Mouse (Mus musculus): ENCODE measurements at regions not wholly inside any gene's neighbourhood (a gene's known extent, or its start where the extent isn't known, plus 50 kb on each side); places are given as distances from the start of the nearest gene placed in this dataset.

DNA sequence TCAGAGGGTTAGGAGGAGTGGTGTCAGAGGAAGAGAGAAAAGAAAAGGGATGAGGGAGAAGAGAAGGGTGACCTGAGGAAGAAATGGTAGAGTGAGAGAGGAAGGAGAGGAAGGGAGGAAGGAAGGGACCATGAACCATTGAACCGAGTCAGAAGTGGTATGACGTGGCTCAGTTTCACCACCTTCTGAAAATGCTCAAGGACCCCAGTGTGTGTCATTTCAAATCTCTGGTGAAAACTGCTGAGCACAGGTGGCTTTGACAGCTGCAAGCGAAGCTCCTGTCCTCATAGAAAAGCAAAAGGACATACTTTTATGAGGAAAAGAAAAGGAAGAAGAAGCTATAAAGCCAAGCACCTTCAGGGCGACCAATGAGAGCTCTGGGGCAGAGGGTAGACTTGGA is 214.3 kb downstream of the Gm9195 start:
- DNase-seq (ENCODE audit: low spot score), result no peak
- H3K4me1 ChIP-seq (ENCODE audit: insufficient read depth, low read depth, low read length), result no peaks in the 10 kb centered on the region
- peaks cover 23% of the 10 kb centered on the region for H3K9me3 ChIP-seq (replicated peaks)
- ATAC-seq (ENCODE audit: extremely low read depth, insufficient number of reproducible peaks, low FRiP score, poor library complexity, severe bottlenecking), result no peak
- H3K27me3 ChIP-seq (ENCODE audit: insufficient read depth, low read length), result no peaks in the 10 kb centered on the region
- TF ChIP-seq TAL1 (conservative IDR thresholded peaks at IDR 0.05; ENCODE audit: low read depth, low read length) (no peak), CTCF (IDR thresholded peaks at IDR 0.05; ENCODE audit: low read depth, low read length) (no peak), POLR2AphosphoS5 (IDR thresholded peaks at IDR 0.05; ENCODE audit: insufficient replicate concordance, low read depth, low read length) (no peak), GATA1 (IDR thresholded peaks at IDR 0.05; ENCODE audit: borderline replicate concordance, low read length) (no peak), GATA2 (IDR thresholded peaks at IDR 0.05; ENCODE audit: borderline replicate concordance, low read depth, low read length) (no peak)
- H3K36me3 ChIP-seq (replicated peaks), result no peaks in the 10 kb centered on the region
- H3K4me3 ChIP-seq (ENCODE audit: low read depth, low read length), result no peak overlapping the region

DNA sequence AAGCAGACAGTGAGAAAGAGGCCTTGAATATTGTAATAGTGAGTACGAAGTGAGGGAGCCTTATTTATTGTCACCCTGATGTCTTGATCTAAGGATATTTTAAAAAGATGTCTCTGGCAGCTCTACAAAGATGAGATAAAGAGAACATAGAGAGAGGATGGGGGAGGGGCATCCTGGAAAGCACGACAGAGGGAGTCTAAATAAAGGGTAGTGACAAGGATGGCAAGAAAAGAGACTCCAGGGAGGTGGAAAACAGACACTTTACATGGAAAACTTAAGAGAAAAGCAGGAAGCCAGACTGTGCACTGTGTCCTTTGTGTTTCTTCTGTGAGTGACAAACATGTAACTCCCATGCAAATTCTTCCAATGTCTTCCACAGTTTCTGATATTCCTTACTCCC is 232.4 kb downstream of the Gm9195 start:
- Histone ChIP-seq H3K9me3 (replicated peaks) (peaks cover 9% of the 10 kb centered on the region; the same call in 1 of the 2 replicates), H3K27me3 (ENCODE audit: insufficient read depth, low read length) (no peaks in the 10 kb centered on the region), H3K4me3 (ENCODE audit: low read depth, low read length) (no peak overlapping the region), H3K36me3 (replicated peaks) (no peaks in the 10 kb centered on the region), H3K4me1 (ENCODE audit: insufficient read depth, low read depth, low read length) (no peaks in the 10 kb centered on the region)
- TF ChIP-seq GATA2 (IDR thresholded peaks at IDR 0.05; ENCODE audit: borderline replicate concordance, low read depth, low read length) (no peak), TAL1 (conservative IDR thresholded peaks at IDR 0.05; ENCODE audit: low read depth, low read length) (no peak), CTCF (IDR thresholded peaks at IDR 0.05; ENCODE audit: low read depth, low read length) (no peak), GATA1 (IDR thresholded peaks at IDR 0.05; ENCODE audit: borderline replicate concordance, low read length) (no peak), POLR2AphosphoS5 (IDR thresholded peaks at IDR 0.05; ENCODE audit: insufficient replicate concordance, low read depth, low read length) (no peak)
- ATAC-seq (ENCODE audit: extremely low read depth, insufficient number of reproducible peaks, low FRiP score, poor library complexity, severe bottlenecking) (no peak), DNase-seq (ENCODE audit: low spot score) (no peak)

DNA sequence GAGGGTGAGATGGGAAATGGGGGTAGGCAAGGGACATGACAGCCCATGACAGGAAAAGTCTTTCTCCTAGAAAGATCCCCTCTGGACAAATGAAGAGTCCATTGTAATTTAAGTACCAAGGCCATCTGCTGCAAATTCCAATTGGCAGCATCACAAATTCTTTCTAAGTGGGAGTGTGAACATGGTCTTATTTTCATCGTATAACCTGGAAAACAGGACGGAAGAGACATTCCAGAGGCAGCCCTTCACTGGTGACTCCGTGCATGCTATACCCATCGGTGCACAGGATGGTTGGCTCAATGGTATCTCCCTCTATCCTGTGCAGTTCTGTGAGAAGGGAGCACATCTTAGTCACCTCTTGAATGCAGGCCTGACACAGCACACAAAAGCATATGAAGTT is 249.8 kb downstream of the Gm9195 start:
- H3K36me3 ChIP-seq (replicated peaks), result no peaks in the 10 kb centered on the region

DNA sequence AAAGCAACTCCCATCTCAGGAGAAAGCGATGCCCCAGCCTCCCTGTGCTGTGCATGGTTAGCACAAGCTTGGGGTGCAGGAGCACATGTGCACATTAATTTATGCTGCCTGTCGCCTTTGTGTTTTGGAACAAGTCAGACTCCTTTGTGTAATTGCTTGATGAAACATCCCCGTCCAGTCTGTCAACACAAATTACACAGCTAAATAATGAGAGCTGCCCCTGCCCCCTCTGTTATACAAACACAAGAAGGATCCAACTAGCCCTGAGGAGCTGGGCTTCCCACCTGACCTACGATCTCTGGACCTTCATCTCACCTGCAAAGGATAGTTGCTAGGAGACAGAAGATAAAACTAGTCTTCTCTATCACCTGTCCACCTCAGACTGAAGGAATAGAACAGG is 251.4 kb downstream of the Gm9195 start:
- TF ChIP-seq TAL1 (conservative IDR thresholded peaks at IDR 0.05; ENCODE audit: low read depth, low read length), result no peak
- Histone ChIP-seq H3K4me3 (ENCODE audit: low read depth, low read length) (no peak overlapping the region), H3K36me3 (replicated peaks) (no peaks in the 10 kb centered on the region), H3K9me3 (replicated peaks) (peaks cover 22% of the 10 kb centered on the region), H3K4me1 (ENCODE audit: insufficient read depth, low read depth, low read length) (no peaks in the 10 kb centered on the region), H3K27me3 (ENCODE audit: insufficient read depth, low read length) (no peaks in the 10 kb centered on the region)
- ATAC-seq (ENCODE audit: extremely low read depth, insufficient number of reproducible peaks, low FRiP score, poor library complexity, severe bottlenecking) (no peak), DNase-seq (ENCODE audit: low spot score) (no peak)

More for the DNA sequence above, 249.8 kb downstream of the Gm9195 start:
- no peaks in the 10 kb centered on the region for H3K27me3 ChIP-seq (ENCODE audit: insufficient read depth, low read length)
- ATAC-seq (ENCODE audit: extremely low read depth, insufficient number of reproducible peaks, low FRiP score, poor library complexity, severe bottlenecking) (no peak), DNase-seq (ENCODE audit: low spot score) (no peak)
- peaks cover 24% of the 10 kb centered on the region for H3K9me3 ChIP-seq (replicated peaks)
- H3K4me3 ChIP-seq (ENCODE audit: low read depth, low read length), result no peak overlapping the region
- no peaks in the 10 kb centered on the region for H3K4me1 ChIP-seq (ENCODE audit: insufficient read depth, low read depth, low read length)
- no peak for TF ChIP-seq TAL1 (conservative IDR thresholded peaks at IDR 0.05; ENCODE audit: low read depth, low read length)
- no peak for TF ChIP-seq CTCF (IDR thresholded peaks at IDR 0.05; ENCODE audit: low read depth, low read length)
- no peak for TF ChIP-seq POLR2AphosphoS5 (IDR thresholded peaks at IDR 0.05; ENCODE audit: insufficient replicate concordance, low read depth, low read length)
- TF ChIP-seq GATA1 (IDR thresholded peaks at IDR 0.05; ENCODE audit: borderline replicate concordance, low read length), result no peak
- TF ChIP-seq GATA2 (IDR thresholded peaks at IDR 0.05; ENCODE audit: borderline replicate concordance, low read depth, low read length), result no peak

DNA sequence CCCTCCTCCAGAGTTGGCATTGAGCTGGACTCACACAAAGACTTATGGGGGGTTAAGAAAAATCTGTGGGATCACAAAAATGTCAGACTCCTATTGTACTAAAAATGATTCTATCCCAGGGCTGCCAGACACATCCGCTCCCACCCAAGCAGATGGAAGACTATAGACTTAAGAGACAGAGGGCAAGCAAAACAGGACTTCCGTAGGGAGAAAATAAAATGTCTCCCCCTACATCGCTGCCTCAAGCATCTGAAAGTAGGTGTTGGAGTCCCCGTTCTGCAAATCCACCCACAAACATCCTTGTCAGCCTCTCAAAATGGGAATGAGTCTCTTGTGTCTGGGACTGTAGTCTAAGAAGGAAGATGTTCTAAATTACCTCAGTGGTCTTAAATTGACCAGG is 253.3 kb downstream of the Gm9195 start:
- TF ChIP-seq CTCF (IDR thresholded peaks at IDR 0.05; ENCODE audit: low read depth, low read length), result no peak
- TF ChIP-seq POLR2AphosphoS5 (IDR thresholded peaks at IDR 0.05; ENCODE audit: insufficient replicate concordance, low read depth, low read length), result no peak
- no peak for TF ChIP-seq TAL1 (conservative IDR thresholded peaks at IDR 0.05; ENCODE audit: low read depth, low read length)
- no peak for TF ChIP-seq GATA1 (IDR thresholded peaks at IDR 0.05; ENCODE audit: borderline replicate concordance, low read length)
- no peak for TF ChIP-seq GATA2 (IDR thresholded peaks at IDR 0.05; ENCODE audit: borderline replicate concordance, low read depth, low read length)
- Histone ChIP-seq H3K27me3 (ENCODE audit: insufficient read depth, low read length) (no peaks in the 10 kb centered on the region), H3K4me1 (ENCODE audit: insufficient read depth, low read depth, low read length) (no peaks in the 10 kb centered on the region), H3K9me3 (replicated peaks) (peaks cover 25% of the 10 kb centered on the region), H3K36me3 (replicated peaks) (no peaks in the 10 kb centered on the region), H3K4me3 (ENCODE audit: low read depth, low read length) (no peak overlapping the region)
- DNase-seq (ENCODE audit: low spot score), result no peak
- no peak for ATAC-seq (ENCODE audit: extremely low read depth, insufficient number of reproducible peaks, low FRiP score, poor library complexity, severe bottlenecking)

DNA sequence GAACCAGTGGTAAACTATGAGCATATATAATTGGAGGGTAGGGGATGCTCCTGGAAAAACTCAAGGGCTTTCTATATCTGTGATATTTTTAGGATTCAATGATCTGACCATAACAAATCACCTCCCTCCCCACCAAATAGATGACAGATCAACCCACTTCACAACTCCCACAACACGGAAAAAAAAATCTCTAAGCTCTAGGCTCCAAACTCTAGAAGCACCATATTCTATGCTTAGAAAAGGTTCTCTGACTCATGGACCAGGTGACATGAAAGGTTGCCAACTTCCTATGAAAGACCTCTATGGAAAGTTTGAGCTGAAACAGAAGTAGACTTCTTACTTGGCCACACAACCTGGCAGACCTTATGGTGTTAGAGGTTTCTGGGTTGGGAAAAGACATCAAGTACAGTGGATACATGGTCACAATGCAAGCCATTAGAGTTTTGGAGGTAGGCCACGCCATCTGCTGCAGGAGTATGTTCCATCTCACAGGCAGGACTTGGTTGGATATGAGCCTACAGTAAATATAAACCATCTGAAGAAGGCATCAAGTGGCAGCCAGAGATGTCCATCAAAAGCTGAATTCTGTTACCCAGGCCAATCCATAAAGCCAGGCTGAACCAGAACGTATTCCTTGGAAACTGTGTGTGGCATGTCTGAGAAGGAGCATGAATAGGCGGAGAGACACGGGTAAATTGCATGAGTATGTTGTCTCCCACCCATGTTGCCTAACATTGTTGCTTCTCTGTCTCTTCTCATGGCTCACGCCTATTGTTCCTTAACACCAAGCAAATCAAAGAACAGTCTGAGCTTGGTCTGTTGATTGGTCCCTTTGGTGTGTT is 257.2 kb downstream of the Gm9195 start:
- DNase-seq (ENCODE audit: low spot score) (no peak), ATAC-seq (ENCODE audit: extremely low read depth, insufficient number of reproducible peaks, low FRiP score, poor library complexity, severe bottlenecking) (no peak)
- H3K4me3 ChIP-seq (ENCODE audit: low read depth, low read length), result no peak overlapping the region
- TF ChIP-seq GATA2 (IDR thresholded peaks at IDR 0.05; ENCODE audit: borderline replicate concordance, low read depth, low read length) (no peak), CTCF (IDR thresholded peaks at IDR 0.05; ENCODE audit: low read depth, low read length) (no peak), POLR2AphosphoS5 (IDR thresholded peaks at IDR 0.05; ENCODE audit: insufficient replicate concordance, low read depth, low read length) (no peak), GATA1 (IDR thresholded peaks at IDR 0.05; ENCODE audit: borderline replicate concordance, low read length) (no peak), TAL1 (conservative IDR thresholded peaks at IDR 0.05; ENCODE audit: low read depth, low read length) (no peak)
- H3K9me3 ChIP-seq (replicated peaks), result peaks cover 17% of the 10 kb centered on the region
- no peaks in the 10 kb centered on the region for H3K4me1 ChIP-seq (ENCODE audit: insufficient read depth, low read depth, low read length)
- no peaks in the 10 kb centered on the region for H3K36me3 ChIP-seq (replicated peaks)
- no peaks in the 10 kb centered on the region for H3K27me3 ChIP-seq (ENCODE audit: insufficient read depth, low read length)
